Mouse (Mus musculus): ENCODE data around the gene Slc37a1. TPM values are rescaled to one million over a fixed set of nuclear protein-coding genes. Genes with fewer than 3 reads are reported as not detected.

Slc37a1 gene
- polyA plus RNA-seq, 1 experiment = 7.2 TPM

DNA sequence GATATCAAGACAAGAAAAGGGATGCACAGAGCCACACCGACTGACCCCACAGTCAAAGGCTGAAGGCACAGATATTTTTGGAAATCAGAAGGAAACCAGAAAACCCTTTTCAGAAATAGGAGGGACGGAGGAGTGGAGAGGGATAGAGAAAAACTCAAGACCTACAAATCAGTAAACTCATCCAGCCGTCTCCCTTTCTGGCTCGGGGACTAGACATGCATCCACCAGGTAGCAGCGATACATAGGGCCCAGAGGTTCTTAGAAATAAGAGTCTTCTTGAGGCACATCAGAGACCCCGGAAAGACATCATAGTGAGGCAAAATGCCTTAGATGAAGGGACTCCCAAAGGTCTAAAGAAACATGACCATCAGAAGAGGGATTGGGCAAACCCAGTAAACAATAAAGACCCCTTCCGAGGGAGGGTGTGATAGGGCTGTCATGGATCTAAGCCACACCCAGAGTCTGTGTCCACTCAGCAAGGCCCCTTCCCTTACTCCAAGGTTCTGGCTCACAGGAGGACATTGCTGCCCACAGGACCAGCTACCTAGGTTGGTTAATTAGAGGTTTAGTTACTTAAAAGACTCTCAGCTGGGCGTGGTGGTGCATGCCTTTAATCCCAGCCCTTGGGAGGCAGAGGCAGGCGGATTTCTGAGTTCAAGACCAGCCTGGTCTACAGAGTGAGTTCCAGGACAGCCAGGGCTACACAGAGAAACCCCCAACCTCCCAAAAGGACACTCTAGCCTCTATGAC, 14.0 kb upstream of the Slc37a1 start:
- no peaks in the 10 kb centered on the region for H3K27me3 ChIP-seq (ENCODE audit: control insufficient read depth, insufficient read depth, low read length)
- H3K36me3 ChIP-seq (ENCODE audit: control insufficient read depth, insufficient read depth, low read length) = peaks cover 8% of the 10 kb centered on the region; the same call in 1 of the 2 replicates
- no peak overlapping the region for H3K4me3 ChIP-seq (ENCODE audit: control insufficient read depth, low read depth, low read length)
- H3K4me1 ChIP-seq (ENCODE audit: control insufficient read depth, insufficient read depth, low read length) = peaks cover 8% of the 10 kb centered on the region
- H3K27ac ChIP-seq (ENCODE audit: control insufficient read depth, insufficient read depth, low read depth, low read length) = no peak overlapping the region
- TF ChIP-seq POLR2A (IDR thresholded peaks at IDR 0.05; ENCODE audit: control insufficient read depth, low read depth, low read length) (no peak), CTCF (IDR thresholded peaks at IDR 0.05; ENCODE audit: control insufficient read depth, insufficient read depth, insufficient replicate concordance, low read depth, low read length) (no peak)

DNA sequence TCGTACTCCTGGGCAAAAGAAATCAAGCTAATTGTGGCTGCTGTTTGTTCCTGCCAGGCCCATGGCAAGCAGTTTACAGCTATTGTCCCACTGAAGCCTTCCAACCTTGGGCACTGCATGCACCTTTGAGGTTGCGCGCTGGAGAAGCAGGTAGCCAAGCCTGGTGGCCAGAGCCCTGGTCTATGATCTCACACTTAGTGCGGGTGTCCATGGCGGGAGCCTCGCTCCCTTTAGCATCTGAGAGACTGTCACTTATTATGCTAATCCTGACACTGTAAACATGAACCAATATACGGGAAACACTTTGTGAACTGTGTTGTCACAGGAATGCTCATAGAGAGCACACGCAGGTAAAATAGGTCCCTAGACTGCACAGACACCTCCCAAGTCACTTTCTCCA, 13.0 kb upstream of the Slc37a1 start:
- H3K27me3 ChIP-seq (ENCODE audit: control insufficient read depth, insufficient read depth, low read length) = no peaks in the 10 kb centered on the region
- H3K27ac ChIP-seq (ENCODE audit: control insufficient read depth, insufficient read depth, low read depth, low read length) = no peak overlapping the region
- peak overlapping the region; percentile 24 for H3K4me3 ChIP-seq (ENCODE audit: control insufficient read depth, low read depth, low read length)
- peaks cover 7% of the 10 kb centered on the region; the same call in 1 of the 2 replicates for H3K36me3 ChIP-seq (ENCODE audit: control insufficient read depth, insufficient read depth, low read length)
- TF ChIP-seq POLR2A (IDR thresholded peaks at IDR 0.05; ENCODE audit: control insufficient read depth, low read depth, low read length) (no peak), CTCF (IDR thresholded peaks at IDR 0.05; ENCODE audit: control insufficient read depth, insufficient read depth, insufficient replicate concordance, low read depth, low read length) (no peak)
- peaks cover 15% of the 10 kb centered on the region for H3K4me1 ChIP-seq (ENCODE audit: control insufficient read depth, insufficient read depth, low read length)

DNA sequence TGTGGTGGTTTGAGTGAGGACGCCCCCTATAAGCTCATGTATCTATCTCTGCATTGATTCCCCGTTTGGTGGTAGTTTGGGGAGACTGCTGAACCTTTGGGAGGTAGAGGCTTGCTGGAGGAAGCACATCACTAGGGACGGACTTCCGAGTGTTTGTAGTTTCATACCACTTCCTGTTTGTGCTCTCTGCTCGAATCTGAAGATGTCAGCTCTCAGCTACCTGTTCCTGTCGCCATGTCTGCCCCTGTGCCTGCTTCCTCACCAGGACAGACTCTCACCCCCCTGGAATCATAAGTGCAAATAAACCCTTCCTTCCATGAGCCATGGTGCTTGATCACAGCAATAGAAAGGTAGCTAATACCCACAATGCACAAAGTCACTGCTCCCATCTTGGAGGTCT, 11.4 kb upstream of the Slc37a1 start:
- TF ChIP-seq POLR2A (IDR thresholded peaks at IDR 0.05; ENCODE audit: control insufficient read depth, low read depth, low read length) = no peak; the same call in 1 of the 2 replicates
- no peak for TF ChIP-seq CTCF (IDR thresholded peaks at IDR 0.05; ENCODE audit: control insufficient read depth, insufficient read depth, insufficient replicate concordance, low read depth, low read length)
- peak overlapping the region; percentile 84 for H3K4me3 ChIP-seq (ENCODE audit: control insufficient read depth, low read depth, low read length)
- no peaks in the 10 kb centered on the region for H3K27me3 ChIP-seq (ENCODE audit: control insufficient read depth, insufficient read depth, low read length)
- peaks cover 23% of the 10 kb centered on the region for H3K4me1 ChIP-seq (ENCODE audit: control insufficient read depth, insufficient read depth, low read length)
- H3K36me3 ChIP-seq (ENCODE audit: control insufficient read depth, insufficient read depth, low read length) = peaks cover 7% of the 10 kb centered on the region; the same call in 1 of the 2 replicates
- H3K27ac ChIP-seq (ENCODE audit: control insufficient read depth, insufficient read depth, low read depth, low read length) = 0 out of 2 replicates have a peak overlapping the region, but pooled peaks have one; percentile 33

DNA sequence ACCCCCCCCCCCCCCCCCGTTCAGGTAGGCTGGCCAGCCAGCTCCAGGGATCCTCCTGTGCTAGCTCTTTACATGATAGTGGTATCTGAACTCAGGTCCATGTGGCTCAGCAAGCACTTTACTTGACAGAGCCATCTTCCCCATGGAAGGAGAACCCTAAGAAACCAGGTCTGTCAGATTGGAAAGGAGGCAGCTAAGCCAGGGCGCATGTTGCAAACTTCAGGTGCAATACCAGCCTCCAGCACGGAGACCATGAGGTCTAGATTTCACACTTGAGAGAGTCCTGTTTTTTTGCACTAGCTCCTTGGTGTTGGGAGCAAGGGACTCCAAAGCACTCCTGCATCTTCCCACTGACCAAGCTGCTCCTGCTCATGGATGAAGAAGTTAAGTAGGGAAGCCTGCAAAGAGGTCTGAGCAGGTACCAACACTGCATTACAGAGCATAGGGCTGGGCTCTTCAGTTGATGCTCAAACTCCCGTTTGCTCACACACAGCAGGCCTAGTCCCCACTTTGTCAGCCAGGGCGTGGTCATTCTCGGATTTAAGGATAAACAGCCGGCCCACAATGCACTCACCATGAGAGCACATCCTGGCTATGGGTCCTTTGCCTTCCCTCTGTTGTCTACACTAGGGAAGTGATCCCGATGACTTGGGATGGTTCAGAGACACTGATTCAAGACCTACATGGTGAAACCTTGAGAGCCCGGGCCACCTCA, 10.2 kb upstream of the Slc37a1 start:
- H3K4me3 ChIP-seq (ENCODE audit: control insufficient read depth, low read depth, low read length) = peak overlapping the region; percentile 84
- no peak; the same call in 1 of the 2 replicates for TF ChIP-seq POLR2A (IDR thresholded peaks at IDR 0.05; ENCODE audit: control insufficient read depth, low read depth, low read length)
- TF ChIP-seq CTCF (IDR thresholded peaks at IDR 0.05; ENCODE audit: control insufficient read depth, insufficient read depth, insufficient replicate concordance, low read depth, low read length) = no peak
- H3K27me3 ChIP-seq (ENCODE audit: control insufficient read depth, insufficient read depth, low read length) = no peaks in the 10 kb centered on the region
- peak overlapping the region; percentile 94 for H3K27ac ChIP-seq (ENCODE audit: control insufficient read depth, insufficient read depth, low read depth, low read length)
- H3K4me1 ChIP-seq (ENCODE audit: control insufficient read depth, insufficient read depth, low read length) = peaks cover 23% of the 10 kb centered on the region
- H3K36me3 ChIP-seq (ENCODE audit: control insufficient read depth, insufficient read depth, low read length) = peaks cover 7% of the 10 kb centered on the region; the same call in 1 of the 2 replicates

DNA sequence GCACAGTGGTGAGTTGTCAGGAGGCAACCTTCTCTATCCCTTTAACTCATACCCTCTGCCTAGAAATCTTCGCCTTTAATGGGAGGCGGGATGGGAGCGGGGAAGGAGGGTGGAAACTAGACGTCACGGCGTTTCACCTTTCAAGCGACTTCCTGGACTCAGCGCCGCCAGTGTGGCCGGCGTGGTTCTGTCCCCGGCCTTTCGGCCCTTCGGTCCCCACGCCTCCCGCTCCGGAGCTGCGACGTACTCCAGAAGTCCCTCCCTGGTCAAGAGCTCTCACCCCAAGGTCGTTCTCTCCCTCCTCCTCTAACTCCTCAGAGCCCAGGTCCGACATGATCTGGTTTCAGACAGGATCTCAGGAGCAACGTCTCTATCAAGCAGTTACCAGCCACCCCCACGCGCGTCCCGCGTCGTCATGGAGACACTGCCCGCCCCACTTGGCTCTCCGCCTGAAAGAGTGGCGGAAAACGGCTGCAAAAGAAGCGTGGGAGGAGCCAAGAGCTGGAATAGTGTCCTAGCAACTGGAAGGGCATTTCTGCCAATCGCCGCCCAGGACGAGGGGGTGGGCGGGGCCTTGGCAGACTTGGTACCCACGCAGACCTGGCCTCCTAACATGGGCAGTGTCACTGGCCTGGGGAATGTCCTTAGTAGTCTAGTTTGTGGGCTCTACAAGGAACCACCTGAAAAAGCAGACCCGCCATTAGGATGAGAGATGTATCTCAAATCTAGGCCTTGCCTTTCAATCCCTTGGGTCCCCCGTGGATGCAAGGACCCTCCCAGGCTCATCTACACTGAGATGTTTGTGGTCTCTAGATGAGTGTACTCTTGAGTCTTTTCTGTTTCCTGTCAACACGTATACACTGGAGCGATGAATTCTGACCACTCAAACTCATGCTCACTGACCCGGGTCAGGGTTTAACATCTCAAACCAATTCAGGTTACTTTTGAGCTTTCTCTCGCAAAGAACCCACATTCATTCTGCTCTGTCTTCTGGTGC, 9.4 kb upstream of the Slc37a1 start, which contains the start of gene Rsph1:
TSS of gene Rsph1 (minus strand) at position 462 of the 997 bp plus-strand sequence.
- TF ChIP-seq POLR2A (IDR thresholded peaks at IDR 0.05; ENCODE audit: control insufficient read depth, low read depth, low read length) = peak; percentile 96
- TF ChIP-seq CTCF (IDR thresholded peaks at IDR 0.05; ENCODE audit: control insufficient read depth, insufficient read depth, insufficient replicate concordance, low read depth, low read length) = no peak

DNA sequence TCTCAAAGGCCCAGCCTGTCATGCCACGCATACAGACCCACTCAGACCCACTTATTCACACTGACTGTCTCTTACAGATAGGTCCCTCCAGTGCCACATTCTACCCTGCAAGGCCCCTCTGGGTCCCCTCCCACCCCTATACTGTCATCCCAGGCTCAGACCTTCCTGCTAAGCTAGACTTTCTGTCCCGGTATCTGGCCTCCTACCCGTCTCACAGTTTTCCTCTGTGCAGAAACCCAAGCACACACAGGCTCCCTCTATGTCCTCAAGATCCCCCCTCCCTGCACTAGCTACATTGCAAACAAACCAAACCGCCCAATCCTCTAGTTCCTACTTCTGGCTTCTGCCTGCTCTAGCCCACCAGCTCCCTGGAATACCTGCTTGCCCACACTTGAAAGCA, 8.7 kb upstream of the Slc37a1 start:
- Histone ChIP-seq H3K4me1 (ENCODE audit: control insufficient read depth, insufficient read depth, low read length) (peaks cover 25% of the 10 kb centered on the region), H3K27me3 (ENCODE audit: control insufficient read depth, insufficient read depth, low read length) (no peaks in the 10 kb centered on the region), H3K27ac (ENCODE audit: control insufficient read depth, insufficient read depth, low read depth, low read length) (peak overlapping the region; percentile 94), H3K36me3 (ENCODE audit: control insufficient read depth, insufficient read depth, low read length) (peaks cover 7% of the 10 kb centered on the region; the same call in 1 of the 2 replicates), H3K4me3 (ENCODE audit: control insufficient read depth, low read depth, low read length) (peak overlapping the region; percentile 84)
- TF ChIP-seq POLR2A (IDR thresholded peaks at IDR 0.05; ENCODE audit: control insufficient read depth, low read depth, low read length) (no peak), CTCF (IDR thresholded peaks at IDR 0.05; ENCODE audit: control insufficient read depth, insufficient read depth, insufficient replicate concordance, low read depth, low read length) (no peak)

More for the DNA sequence above, 9.4 kb upstream of the Slc37a1 start, which contains the start of gene Rsph1:
- H3K36me3 ChIP-seq (ENCODE audit: control insufficient read depth, insufficient read depth, low read length) = peaks cover 7% of the 10 kb centered on the region; the same call in 1 of the 2 replicates
- peaks cover 23% of the 10 kb centered on the region for H3K4me1 ChIP-seq (ENCODE audit: control insufficient read depth, insufficient read depth, low read length)
- H3K4me3 ChIP-seq (ENCODE audit: control insufficient read depth, low read depth, low read length) = peak within 1 kb of the TSS; percentile 84
- H3K27me3 ChIP-seq (ENCODE audit: control insufficient read depth, insufficient read depth, low read length) = no peaks in the 10 kb centered on the region
- H3K27ac ChIP-seq (ENCODE audit: control insufficient read depth, insufficient read depth, low read depth, low read length) = peak within 1 kb of the TSS; percentile 94

All from testis, adult 2 months (tissue).